Mouse (Mus musculus): Measurements from ENCODE around the gene Zfp983.
"Not testable (repeated sequence)": the region's sequence is repeated elsewhere in the genome, so short reads cannot be mapped to it uniquely, and the experiment has no call there.

Gene Zfp983

GRCm38 (mm10) chr17:21650364-21650907, at the start of gene Zfp983:
Gene Zfp983 (plus strand): TSS chr17:21650624.
- peak; percentile 72 to 75 for DNase-seq

- DNase-seq = no peak
Observed at GRCm38 (mm10) chr17:21616356-21616755, 34.1 kb upstream of the Zfp983 start.

- DNase-seq = no peak
Observed at GRCm38 (mm10) chr17:21617352-21617751, 33.1 kb upstream of the Zfp983 start.

DNA sequence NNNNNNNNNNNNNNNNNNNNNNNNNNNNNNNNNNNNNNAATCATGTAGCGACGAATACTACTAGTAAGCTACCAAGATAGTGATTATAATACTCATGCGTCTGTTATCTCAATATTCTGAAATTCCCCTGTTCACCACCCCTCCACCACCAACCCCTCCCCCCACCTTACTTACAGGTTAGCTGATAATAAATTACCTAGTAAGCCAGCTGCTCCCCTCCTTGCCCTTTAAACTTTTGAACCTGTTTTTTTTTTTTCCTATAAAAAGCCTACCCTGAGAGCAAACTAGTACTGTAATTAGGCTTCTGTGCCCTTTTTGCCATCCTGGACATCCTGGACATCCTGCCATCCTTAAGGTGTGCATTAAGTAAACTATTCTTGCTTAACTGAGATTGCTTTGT, 26.8 kb upstream of the Zfp983 start:
- DNase-seq = no peak

DNA sequence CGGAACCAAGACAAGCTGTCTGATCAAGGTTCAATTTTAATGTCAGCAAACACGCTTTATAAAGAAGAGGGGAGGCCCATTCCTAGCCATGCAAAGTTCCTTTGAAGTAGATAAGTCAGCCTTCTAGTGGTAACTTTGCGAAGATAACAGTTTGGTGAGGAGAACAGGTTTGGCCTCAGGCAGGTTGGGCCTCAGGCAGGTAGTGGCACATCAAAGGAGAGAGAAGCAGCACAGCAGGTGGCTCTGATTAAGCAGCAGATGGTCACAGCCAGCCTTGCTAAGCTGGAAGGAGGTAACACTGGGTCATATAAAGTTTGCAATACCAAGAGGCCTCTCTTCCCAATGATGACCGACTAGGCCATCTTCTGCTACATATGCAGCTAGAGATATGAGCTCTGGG, 14.7 kb upstream of the Zfp983 start:
- DNase-seq = not testable (repeated sequence)

GRCm38 (mm10) chr17:21648791-21649190, 1.6 kb upstream of the Zfp983 start:
- DNase-seq = peak in 1 of 2 experiments; percentile 2

GRCm38 (mm10) chr17:21649936-21650335, 488 bp upstream of the Zfp983 start:
- peak; percentile 25 to 38 for DNase-seq

GRCm38 (mm10) chr17:21678826-21679225, 28.4 kb downstream of the Zfp983 start:
- not testable (repeated sequence) for DNase-seq

GRCm38 (mm10) chr17:21679273-21680018, 29.0 kb downstream of the Zfp983 start:
- DNase-seq = peak; percentile 86 to 87

- not testable (repeated sequence) for DNase-seq
Observed at GRCm38 (mm10) chr17:21680019-21680376, 29.6 kb downstream of the Zfp983 start.

DNA sequence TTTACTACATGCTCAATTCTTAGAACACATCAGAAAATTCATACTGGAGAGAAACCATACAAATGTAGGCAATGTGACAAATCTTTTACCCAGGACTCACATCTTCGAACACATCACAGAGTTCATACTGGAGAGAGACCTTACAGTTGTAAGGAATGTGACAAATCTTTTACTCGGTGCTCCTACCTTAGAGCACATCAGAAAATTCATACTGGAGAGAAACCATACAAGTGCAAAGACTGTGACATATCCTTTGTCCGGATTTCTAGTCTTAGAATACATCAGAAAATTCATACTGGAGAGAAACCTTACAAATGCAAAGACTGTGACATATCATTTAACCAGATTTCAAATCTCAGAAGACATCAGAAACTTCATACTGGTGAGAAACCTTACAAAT, 41.1 kb downstream of the Zfp983 start, which contains the start of gene Gm10226:
TSS of gene Gm10226 (plus strand) at position 301 of the 400 bp plus-strand sequence.
- DNase-seq = no peak

GRCm38 (mm10) chr17:21693342-21693741, 42.9 kb downstream of the Zfp983 start:
- DNase-seq = no peak

GRCm38 (mm10) chr17:21696073-21696472, 45.6 kb downstream of the Zfp983 start:
- DNase-seq = no peak

DNA sequence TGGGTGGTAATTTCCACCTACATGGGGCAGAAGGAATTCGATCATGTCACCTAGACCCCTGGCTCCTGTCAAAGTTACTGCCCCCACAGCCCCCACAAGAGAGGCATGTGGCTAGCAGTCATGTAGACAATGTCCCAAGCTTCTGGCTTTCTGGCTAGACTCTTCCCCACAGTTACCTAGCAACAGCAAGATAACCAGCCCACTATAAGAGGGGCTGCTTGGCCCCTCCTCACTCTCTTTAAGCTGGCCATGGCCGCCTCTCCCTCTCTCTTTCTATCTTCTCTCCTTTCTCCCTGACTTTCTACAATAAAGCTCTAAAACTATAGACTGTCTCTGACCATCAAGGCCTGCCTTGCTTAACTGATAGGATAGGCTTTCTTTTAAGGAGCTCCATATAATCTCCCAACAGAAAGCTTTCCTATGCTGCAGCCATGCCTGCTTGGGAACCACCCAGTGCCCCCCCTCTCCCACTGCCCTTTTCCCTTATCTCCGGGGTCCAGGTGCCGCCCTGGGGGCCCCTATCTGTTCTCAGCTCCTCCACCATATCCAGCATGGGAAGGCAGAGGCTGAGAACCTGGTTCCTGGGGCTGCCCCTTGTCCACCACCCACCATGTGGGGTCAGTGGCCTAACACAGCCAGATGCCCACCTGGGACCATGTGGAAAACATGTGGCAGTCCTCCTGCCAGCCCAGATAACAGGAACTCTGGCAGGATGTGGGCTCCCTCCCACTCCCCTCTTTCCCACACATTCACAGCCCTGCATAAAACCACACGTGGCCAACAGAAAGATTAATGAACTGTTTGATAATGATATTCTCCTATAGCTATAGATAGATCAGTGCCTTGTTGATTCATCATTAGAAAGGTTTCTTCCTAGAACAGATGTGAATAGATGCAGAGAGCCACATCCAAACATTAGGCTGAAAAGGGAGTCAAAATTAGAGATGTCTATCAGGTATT, 52.1 kb downstream of the Zfp983 start:
- DNase-seq = no peak

DNA sequence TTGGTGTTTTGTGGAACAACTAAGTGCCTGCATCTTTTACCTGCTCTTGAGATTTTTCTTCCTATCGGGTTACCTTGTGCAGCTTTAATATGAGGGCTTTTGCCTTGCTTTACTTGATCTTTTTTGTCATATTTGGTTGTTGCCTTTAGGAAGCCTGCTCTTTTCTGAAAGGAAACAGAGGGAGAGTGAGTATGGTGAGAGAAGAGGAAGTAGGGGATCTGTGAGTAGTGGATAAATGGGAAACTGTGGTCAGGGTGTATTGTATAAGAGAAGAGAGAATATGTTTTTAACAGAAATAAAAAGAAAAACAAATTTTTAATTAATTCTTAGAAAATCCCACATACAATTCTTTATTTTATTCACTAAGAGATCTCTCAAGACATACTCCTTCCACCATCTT, 53.0 kb downstream of the Zfp983 start:
- no peak for DNase-seq

- DNase-seq = peak; percentile 87
Observed at GRCm38 (mm10) chr17:21707343-21707996, 57.0 kb downstream of the Zfp983 start, which contains the start of gene Zfp760. Gene Zfp760 (plus strand): TSS chr17:21707741.

DNA sequence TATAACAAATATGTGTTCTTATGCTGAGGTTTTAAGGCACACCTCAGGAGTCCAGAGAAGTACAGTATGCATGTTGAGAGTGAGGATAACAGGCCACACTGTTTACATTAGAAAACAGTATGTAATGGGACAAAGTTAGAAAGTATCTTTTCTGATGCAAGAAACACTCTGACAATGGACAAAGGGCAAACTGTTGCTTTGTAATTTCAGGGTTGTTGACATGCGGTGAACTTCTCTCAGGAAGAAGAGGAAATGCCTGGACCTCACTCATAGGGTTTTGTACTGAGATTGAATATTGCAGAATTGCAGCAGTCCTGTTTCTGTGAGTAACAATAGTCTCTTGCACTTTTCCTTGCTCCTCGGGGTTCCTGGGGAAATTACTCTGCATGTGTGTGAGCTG, 58.0 kb downstream of the Zfp983 start:
- no peak for DNase-seq

Measured in cerebellum, postnatal 10 days (tissue).